Mouse (Mus musculus): ENCODE data around the gene Bcl2a1b. TPM values are rescaled to one million over a fixed set of nuclear protein-coding genes. Genes with fewer than 3 reads are reported as not detected.
A peak's percentile ranks its signal among the peaks of the same experiment; 100 is the strongest.
"Not testable (repeated sequence)": the region's sequence is repeated elsewhere in the genome, so short reads cannot be mapped to it uniquely, and the experiment has no call there.

The Bcl2a1b gene
- total RNA-seq (2012; rRNA removed) (260 and 537 TPM in 2 replicates), total RNA-seq (2014; rRNA removed) (842 and 913 TPM in 2 replicates), polyA plus RNA-seq (2012; ENCODE audit: insufficient read length, low read depth) (278 and 348 TPM in 2 replicates)

- H3K4me1 ChIP-seq (ENCODE audit: control insufficient read depth in 1 of 2, insufficient read depth in 2 of 2); H3K9me3 ChIP-seq (replicated peaks; ENCODE audit: low read length); H3K36me3 ChIP-seq (replicated peaks in 1 of 2; ENCODE audit: control insufficient read depth in 1 of 2, insufficient read depth in 1 of 2, low read length in 1 of 2); H3K79me2 ChIP-seq (replicated peaks; ENCODE audit: control insufficient read depth, extremely low read depth, insufficient read depth, poor library complexity, severe bottlenecking); in situ Hi-C loops (cut with MboI; ENCODE audit: low pct_ligation_motif_present, low pct_unique_long_range_greater_than_20kb, low sequenced_read_pairs); dilution Hi-C loops (cut with MboI; ENCODE audit: extremely low pct_ligation_motif_present, extremely low pct_unique_long_range_greater_than_20kb, low sequenced_read_pairs); H3K27me3 ChIP-seq (replicated peaks): not testable (repeated sequence)
- peak; percentile 54 for TF ChIP-seq POLR2A (IDR thresholded peaks at IDR 0.05; ENCODE audit: low read depth, low read length)
- 0 out of 2 replicates have a peak, but pooled peaks have one; percentile 5 for TF ChIP-seq MEF2A (IDR thresholded peaks at IDR 0.05; ENCODE audit: borderline replicate concordance, low read depth, low read length)
- TF ChIP-seq TCF12 (IDR thresholded peaks at IDR 0.05; ENCODE audit: low read depth, low read length): 0 out of 2 replicates have a peak, but pooled peaks have one; percentile 2
- TF ChIP-seq CHD1 (IDR thresholded peaks at IDR 0.05; ENCODE audit: low read depth, low read length): peak; percentile 64; the same call in 1 of the 2 replicates
- TF ChIP-seq TBP (conservative IDR thresholded peaks at IDR 0.05; ENCODE audit: low read depth, low read length): peak; percentile 79; the same call in 1 of the 2 replicates
- peak; percentile 49; the same call in 1 of the 2 replicates for TF ChIP-seq ZMIZ1 (IDR thresholded peaks at IDR 0.05; ENCODE audit: low read depth, low read length)
- Histone ChIP-seq H3K4me2 (ENCODE audit: insufficient read depth, low read depth, poor library complexity, severe bottlenecking) (peak within 1 kb of the TSS; percentile 71; the same call in 1 of the 2 replicates), H3K4me3 (replicated peaks in 1 of 3; ENCODE audit: low read depth in 2 of 3, low read length in 2 of 3, poor library complexity in 1 of 3) (peak within 1 kb of the TSS in 2 of 3 experiments; percentile 80 to 97), H3K27ac (ENCODE audit: insufficient read depth, low read depth) (peak within 1 kb of the TSS; percentile 95), H3K9ac (ENCODE audit: insufficient read depth, low read depth) (peak within 1 kb of the TSS; percentile 98)
- DNase-seq (ENCODE audit: extremely low read depth): peak; percentile 62
These were observed at the start of gene Bcl2a1b, which contains the start of gene Gm29094 for GRCm38 (mm10) chr9:89198969-89199416. Gene Bcl2a1b, plus strand, starts transcription at chr9:89199209. Gene Gm29094, plus strand, starts transcription at chr9:89199379.

GRCm38 (mm10) chr9:89172539-89172938, 26.5 kb upstream of the Bcl2a1b start:
- H3K9me3 ChIP-seq (replicated peaks; ENCODE audit: low read length); in situ Hi-C loops (cut with MboI; ENCODE audit: low pct_ligation_motif_present, low pct_unique_long_range_greater_than_20kb, low sequenced_read_pairs); H3K4me2 ChIP-seq (ENCODE audit: insufficient read depth, low read depth, poor library complexity, severe bottlenecking); H3K79me2 ChIP-seq (replicated peaks; ENCODE audit: control insufficient read depth, extremely low read depth, insufficient read depth, poor library complexity, severe bottlenecking); H3K36me3 ChIP-seq (replicated peaks in 1 of 2; ENCODE audit: control insufficient read depth in 1 of 2, insufficient read depth in 1 of 2, low read length in 1 of 2); H3K4me3 ChIP-seq (replicated peaks in 1 of 3; ENCODE audit: low read depth in 2 of 3, low read length in 2 of 3, poor library complexity in 1 of 3); H3K9ac ChIP-seq (ENCODE audit: insufficient read depth, low read depth); dilution Hi-C loops (cut with MboI; ENCODE audit: extremely low pct_ligation_motif_present, extremely low pct_unique_long_range_greater_than_20kb, low sequenced_read_pairs); H3K4me1 ChIP-seq (ENCODE audit: control insufficient read depth in 1 of 2, insufficient read depth in 2 of 2); DNase-seq (ENCODE audit: extremely low read depth); H3K27me3 ChIP-seq (replicated peaks): not testable (repeated sequence)
- TF ChIP-seq CHD1 (IDR thresholded peaks at IDR 0.05; ENCODE audit: low read depth, low read length): peak; percentile 94
- H3K27ac ChIP-seq (ENCODE audit: insufficient read depth, low read depth): 0 out of 2 replicates have a peak overlapping the region, but pooled peaks have one; percentile 4

- TF ChIP-seq SMC3 (IDR thresholded peaks at IDR 0.05; ENCODE audit: low read depth, low read length) (peak; percentile 49), RAD21 (IDR thresholded peaks at IDR 0.05; ENCODE audit: low read depth, low read length) (peak; percentile 37), CTCF (conservative IDR thresholded peaks at IDR 0.05 in 1 of 2, IDR thresholded peaks at IDR 0.05 in 1 of 2; ENCODE audit: low read depth in 2 of 2, low read length in 2 of 2) (peak in 1 of 2 experiments; percentile 52; a peak in 3 of 4 replicates)
- H3K4me1 ChIP-seq (ENCODE audit: control insufficient read depth in 1 of 2, insufficient read depth in 2 of 2); H3K9me3 ChIP-seq (replicated peaks; ENCODE audit: low read length); H3K4me2 ChIP-seq (ENCODE audit: insufficient read depth, low read depth, poor library complexity, severe bottlenecking); H3K27me3 ChIP-seq (replicated peaks); in situ Hi-C loops (cut with MboI; ENCODE audit: low pct_ligation_motif_present, low pct_unique_long_range_greater_than_20kb, low sequenced_read_pairs); H3K79me2 ChIP-seq (replicated peaks; ENCODE audit: control insufficient read depth, extremely low read depth, insufficient read depth, poor library complexity, severe bottlenecking); H3K27ac ChIP-seq (ENCODE audit: insufficient read depth, low read depth); H3K9ac ChIP-seq (ENCODE audit: insufficient read depth, low read depth); dilution Hi-C loops (cut with MboI; ENCODE audit: extremely low pct_ligation_motif_present, extremely low pct_unique_long_range_greater_than_20kb, low sequenced_read_pairs); H3K36me3 ChIP-seq (replicated peaks in 1 of 2; ENCODE audit: control insufficient read depth in 1 of 2, insufficient read depth in 1 of 2, low read length in 1 of 2); H3K4me3 ChIP-seq (replicated peaks in 1 of 3; ENCODE audit: low read depth in 2 of 3, low read length in 2 of 3, poor library complexity in 1 of 3): not testable (repeated sequence)
- peak; percentile 55 for DNase-seq (ENCODE audit: extremely low read depth)
These were observed 20.2 kb upstream of the Bcl2a1b start for GRCm38 (mm10) chr9:89178833-89179232.

GRCm38 (mm10) chr9:89179469-89179868, 19.5 kb upstream of the Bcl2a1b start:
- H3K27me3 ChIP-seq (replicated peaks); H3K79me2 ChIP-seq (replicated peaks; ENCODE audit: control insufficient read depth, extremely low read depth, insufficient read depth, poor library complexity, severe bottlenecking); H3K36me3 ChIP-seq (replicated peaks in 1 of 2; ENCODE audit: control insufficient read depth in 1 of 2, insufficient read depth in 1 of 2, low read length in 1 of 2); H3K9me3 ChIP-seq (replicated peaks; ENCODE audit: low read length); in situ Hi-C loops (cut with MboI; ENCODE audit: low pct_ligation_motif_present, low pct_unique_long_range_greater_than_20kb, low sequenced_read_pairs); H3K27ac ChIP-seq (ENCODE audit: insufficient read depth, low read depth); H3K4me3 ChIP-seq (replicated peaks in 1 of 3; ENCODE audit: low read depth in 2 of 3, low read length in 2 of 3, poor library complexity in 1 of 3); dilution Hi-C loops (cut with MboI; ENCODE audit: extremely low pct_ligation_motif_present, extremely low pct_unique_long_range_greater_than_20kb, low sequenced_read_pairs); H3K9ac ChIP-seq (ENCODE audit: insufficient read depth, low read depth); DNase-seq (ENCODE audit: extremely low read depth); H3K4me1 ChIP-seq (ENCODE audit: control insufficient read depth in 1 of 2, insufficient read depth in 2 of 2): not testable (repeated sequence)
- peak overlapping the region; percentile 61; the same call in 1 of the 2 replicates for H3K4me2 ChIP-seq (ENCODE audit: insufficient read depth, low read depth, poor library complexity, severe bottlenecking)

GRCm38 (mm10) chr9:89187006-89187405, 12.0 kb upstream of the Bcl2a1b start:
- in situ Hi-C loops (cut with MboI; ENCODE audit: low pct_ligation_motif_present, low pct_unique_long_range_greater_than_20kb, low sequenced_read_pairs); DNase-seq (ENCODE audit: extremely low read depth); H3K27me3 ChIP-seq (replicated peaks); dilution Hi-C loops (cut with MboI; ENCODE audit: extremely low pct_ligation_motif_present, extremely low pct_unique_long_range_greater_than_20kb, low sequenced_read_pairs); H3K36me3 ChIP-seq (replicated peaks in 1 of 2; ENCODE audit: control insufficient read depth in 1 of 2, insufficient read depth in 1 of 2, low read length in 1 of 2); H3K79me2 ChIP-seq (replicated peaks; ENCODE audit: control insufficient read depth, extremely low read depth, insufficient read depth, poor library complexity, severe bottlenecking); H3K27ac ChIP-seq (ENCODE audit: insufficient read depth, low read depth); H3K4me3 ChIP-seq (replicated peaks in 1 of 3; ENCODE audit: low read depth in 2 of 3, low read length in 2 of 3, poor library complexity in 1 of 3); H3K4me1 ChIP-seq (ENCODE audit: control insufficient read depth in 1 of 2, insufficient read depth in 2 of 2); H3K9me3 ChIP-seq (replicated peaks; ENCODE audit: low read length); H3K9ac ChIP-seq (ENCODE audit: insufficient read depth, low read depth); H3K4me2 ChIP-seq (ENCODE audit: insufficient read depth, low read depth, poor library complexity, severe bottlenecking): not testable (repeated sequence)

All from CH12.LX (cell line).